ENCODE assay signal across 28 mouse cellular contexts in genomic region chr13:98360391-98360790, GRCm38 (mm10). TPM values are rescaled to one million over a fixed set of nuclear protein-coding genes. Genes with fewer than 3 reads are reported as not detected.
DNase-seq lines count a peak whose midpoint lies in the region; ATAC-seq lines count a peak whose summit lies in the region.
"Had no signal": no experiment of that assay in that cellular context is flagged by ENCODE, and none has a peak within 500 bp of the region (broad histone marks: within the 10 kb centered on the region; RNA-seq: fewer than 3 reads in every experiment).

No protein-coding gene starts in this region.

- H3K27ac ChIP-seq in midbrain, embryonic 11.5 days (ENCODE audit: low read depth, low read length) = no peak overlapping the region
- H3K27ac ChIP-seq in midbrain, embryonic 13.5 days = no peak overlapping the region
- H3K27ac ChIP-seq: embryonic facial prominence, embryonic 12.5 days; embryonic facial prominence, embryonic 15.5 days; forebrain, embryonic 12.5 days; heart, embryonic 15.5 days; hindbrain, embryonic 14.5 days; hindbrain, postnatal 0 days had no signal

- H3K9ac ChIP-seq in midbrain, embryonic 11.5 days (ENCODE audit: low read length) = no peak overlapping the region
- no peak overlapping the region for H3K9ac ChIP-seq in midbrain, embryonic 13.5 days (replicated peaks)
- H3K9ac ChIP-seq: embryonic facial prominence, embryonic 12.5 days; embryonic facial prominence, embryonic 15.5 days; forebrain, embryonic 12.5 days; heart, embryonic 12.5 days; heart, embryonic 15.5 days; hindbrain, embryonic 14.5 days had no signal

- H3K4me2 ChIP-seq in midbrain, embryonic 11.5 days = no peak overlapping the region
- no peak overlapping the region for H3K4me2 ChIP-seq in midbrain, embryonic 13.5 days (replicated peaks)
- H3K4me2 ChIP-seq: embryonic facial prominence, embryonic 12.5 days; embryonic facial prominence, embryonic 15.5 days; forebrain, embryonic 12.5 days; heart, embryonic 12.5 days; heart, embryonic 15.5 days; hindbrain, embryonic 14.5 days had no signal

- peak; percentile 72 for DNase-seq in heart, adult 11 months
- no peak for DNase-seq in heart, postnatal 4 days
- peak; percentile 91 for DNase-seq in midbrain, embryonic 11.5 days (ENCODE audit: low spot score, missing footprints)
- peak; percentile 19 for DNase-seq in embryo, embryonic 9.5 days (ENCODE audit: extremely low spot score)
- DNase-seq: adrenal gland, adult 2 months; adrenal gland, postnatal 14 days; cerebellum, adult 11-12 months; cerebellum, adult 8-10 months; cerebellum, postnatal 36 days; gastrocnemius, postnatal 10 days; gastrocnemius, postnatal 36 days; heart, adult 18-20 months; heart, postnatal 10 days; heart, postnatal 36 days had no signal

- peaks cover 5% of the 10 kb centered on the region for H3K4me1 ChIP-seq in midbrain, embryonic 11.5 days (ENCODE audit: control insufficient read depth, insufficient read depth, low read length)
- H3K4me1 ChIP-seq in midbrain, embryonic 13.5 days (replicated peaks) = peaks cover 19% of the 10 kb centered on the region

- no peak for ATAC-seq in midbrain, embryonic 11.5 days (ENCODE audit: low FRiP score)
- no peak for ATAC-seq in midbrain, embryonic 13.5 days
- no peak for ATAC-seq in granulocyte monocyte progenitor cell, adult 5-6 weeks (replicated peaks; ENCODE audit: poor library complexity, severe bottlenecking)
- ATAC-seq: CD4-positive, CD25-positive, alpha-beta regulatory T cell, adult 4 months; forebrain, embryonic 16.5 days; hindbrain, postnatal 0 days; inflammation-experienced regulatory T-cells, adult 6 months; intestine, embryonic 16.5 days had no signal

- H3K27me3 ChIP-seq in midbrain, embryonic 11.5 days (ENCODE audit: control insufficient read depth, insufficient read depth, low read length) = peaks cover 86% of the 10 kb centered on the region
- peaks cover 88% of the 10 kb centered on the region for H3K27me3 ChIP-seq in midbrain, embryonic 13.5 days

- H3K36me3 ChIP-seq in midbrain, embryonic 11.5 days (ENCODE audit: control insufficient read depth, insufficient read depth, low read length) = no peaks in the 10 kb centered on the region
- no peaks in the 10 kb centered on the region for H3K36me3 ChIP-seq in midbrain, embryonic 13.5 days
- H3K36me3 ChIP-seq: embryonic facial prominence, embryonic 12.5 days; embryonic facial prominence, embryonic 15.5 days; forebrain, embryonic 12.5 days; heart, embryonic 12.5 days; heart, embryonic 15.5 days had no signal

- no peak overlapping the region for H3K4me3 ChIP-seq in midbrain, embryonic 11.5 days (ENCODE audit: low read depth, low read length)
- no peak overlapping the region for H3K4me3 ChIP-seq in midbrain, embryonic 13.5 days (replicated peaks)
- H3K4me3 ChIP-seq: embryonic facial prominence, embryonic 12.5 days; embryonic facial prominence, embryonic 15.5 days; forebrain, embryonic 12.5 days; heart, embryonic 12.5 days; heart, embryonic 15.5 days had no signal

- no peaks in the 10 kb centered on the region for H3K9me3 ChIP-seq in midbrain, embryonic 11.5 days (ENCODE audit: control insufficient read depth, low read length)
- H3K9me3 ChIP-seq in midbrain, embryonic 13.5 days = no peaks in the 10 kb centered on the region
- H3K9me3 ChIP-seq: embryonic facial prominence, embryonic 12.5 days; embryonic facial prominence, embryonic 15.5 days; forebrain, embryonic 12.5 days; heart, embryonic 12.5 days; heart, embryonic 15.5 days had no signal

- WGBS in midbrain, embryonic 11.5 days = 7% methylated on average over 6 of the region's 6 CpGs
- 5% methylated on average over 6 of the region's 6 CpGs for WGBS in midbrain, embryonic 13.5 days

RNA-seq across cellular contexts. Expression of gene Foxd1, which starts 6.3 kb away (rescaled TPM):
- under 1 TPM; 0.14 to 0.24 TPM for total RNA-seq in heart, postnatal 4 days (2021)
- 4.4 and 5.2 TPM in 2 replicates for polyA plus RNA-seq in midbrain, embryonic 11.5 days (2014; fragmentation: Nextera tagmentation; extraction: Ambion mirVana)
- 0.80 and 0.86 TPM in 2 replicates for polyA plus RNA-seq in midbrain, embryonic 13.5 days (2015; fragmentation: Nextera tagmentation; extraction: Ambion mirVana)
- total RNA-seq in granulocyte monocyte progenitor cell, adult 5-6 weeks (2014; fragmentation: Nextera tagmentation) = not detected in 2 replicates
- not detected in 2 replicates for total RNA-seq in granulocyte monocyte progenitor cell, adult 5-6 weeks (2017)
- total RNA-seq: MEL had no signal
- polyA plus RNA-seq: CD4-positive, CD25-positive, alpha-beta regulatory T cell, adult 4 months; heart, embryonic 15.5 days; inflammation-experienced regulatory T-cells, adult 6 months; intestine, embryonic 16.5 days had no signal

RNA-seq across cellular contexts. Expression of gene Btf3, which starts 43.6 kb away (rescaled TPM):
- 100 to 1,000 TPM; 291 to 301 TPM for total RNA-seq in heart, postnatal 4 days (2021)
- polyA plus RNA-seq in midbrain, embryonic 11.5 days (2014; fragmentation: Nextera tagmentation; extraction: Ambion mirVana) = 823 and 852 TPM in 2 replicates
- polyA plus RNA-seq in midbrain, embryonic 13.5 days (2015; fragmentation: Nextera tagmentation; extraction: Ambion mirVana) = 584 and 625 TPM in 2 replicates
- total RNA-seq in granulocyte monocyte progenitor cell, adult 5-6 weeks (2014; fragmentation: Nextera tagmentation) = 959 and 1,109 TPM in 2 replicates
- 1,746 and 2,150 TPM in 2 replicates for total RNA-seq in granulocyte monocyte progenitor cell, adult 5-6 weeks (2017)
